Mouse (Mus musculus) embryonic fibroblast, embryonic 13.5 days (primary cell): ENCODE results near the gene 1700018F24Rik.

Source experiments
- CTCF ChIP-seq: IDR thresholded peaks from 2 replicates; pipeline ENCODE4 v1.5.1; 2011; ENCODE audit warnings: mild to moderate bottlenecking, control low read depth, low read length, moderate library complexity, borderline replicate concordance; ENCODE audit not compliant: insufficient read depth
- POLR2A ChIP-seq: IDR thresholded peaks from 2 replicates; pipeline ENCODE4 v1.6.1; 2011; ENCODE audit warnings: low read depth, mild to moderate bottlenecking, control low read depth, low read length, moderate library complexity

DNA sequence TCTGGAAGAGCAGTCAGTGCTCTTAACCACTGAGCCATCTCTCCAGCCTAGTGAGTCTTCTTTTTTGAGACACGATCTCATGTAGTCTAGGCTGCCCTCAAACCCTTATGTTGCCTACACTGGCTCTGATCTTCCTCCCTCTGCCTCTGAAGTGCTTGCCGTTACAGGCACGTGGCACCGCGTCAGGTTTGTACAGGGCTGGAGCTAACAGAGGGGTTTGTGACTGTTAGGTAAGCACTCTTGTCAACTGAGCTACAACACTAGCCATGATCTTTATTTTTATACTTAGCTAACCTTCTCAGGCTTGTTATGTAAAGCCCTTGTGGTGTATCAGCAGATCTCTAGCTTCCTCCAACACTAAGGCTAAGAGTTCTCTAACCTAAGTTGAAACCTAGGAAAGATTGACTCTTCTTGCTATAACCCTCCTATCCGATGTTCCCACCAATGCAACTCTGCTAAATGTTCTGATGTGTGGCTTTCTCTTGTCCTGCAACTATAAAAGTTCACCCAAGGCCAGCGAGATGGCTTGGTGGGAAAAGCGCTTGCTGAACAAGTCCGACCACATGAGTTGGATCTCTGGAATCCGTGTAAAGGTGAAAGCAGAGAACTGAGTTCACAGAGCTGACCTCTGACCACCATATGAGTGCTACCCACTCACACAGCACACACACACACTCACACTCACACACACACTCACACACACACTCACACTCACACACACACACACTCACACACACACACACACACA is 39.2 kb downstream of the 1700018F24Rik start:
- TF ChIP-seq POLR2A (no peak), CTCF (no peak)
